Mouse (Mus musculus) kidney, adult 2 months (tissue): ENCODE measurements around the gene Taf11.

Experiments used
- CTCF ChIP-seq: fragments of 200-500 bp; conservative IDR thresholded peaks from 2 replicates; pipeline ENCODE4 v1.5.1; 2011; ENCODE audit warnings: low read depth, mild to moderate bottlenecking, control low read depth, low read length, moderate library complexity, mixed read lengths; ENCODE audit not compliant: insufficient read depth, insufficient read length
- POLR2A ChIP-seq: fragments of 200-500 bp; IDR thresholded peaks from one replicate; pipeline ENCODE4 v1.6.1; 2011; ENCODE audit warnings: low read depth, low read length, control low read depth

GRCm38 (mm10) chr17:27941178-27941577 lies 31.5 kb upstream of the Taf11 start:
- TF ChIP-seq POLR2A: no peak
- no peak for TF ChIP-seq CTCF
